Mouse (Mus musculus) ES-Bruce4 (cell line): Measurements from ENCODE around the gene Aldh5a1.

Experiments
- CTCF ChIP-seq: IDR thresholded peaks from one replicate; pipeline ENCODE4 v1.8.1; 2011; ENCODE audit warnings: low read depth, low read length
- POLR2A ChIP-seq: IDR thresholded peaks from one replicate; pipeline ENCODE4 v1.8.1; 2011; ENCODE audit warnings: low read length; ENCODE audit not compliant: insufficient read depth

GRCm38 (mm10) chr13:24923991-24924390 lies 13.5 kb downstream of the Aldh5a1 start:
- no peak for TF ChIP-seq POLR2A
- no peak for TF ChIP-seq CTCF
